Mouse (Mus musculus): Measurements from ENCODE around the gene Ap2a2. TPM values are rescaled to one million over a fixed set of nuclear protein-coding genes. Genes with fewer than 3 reads are reported as not detected.

Ap2a2 gene
- 48.3 and 57.2 TPM in 2 replicates for polyA plus RNA-seq (2015; fragmentation: Nextera tagmentation; extraction: Ambion mirVana)

GRCm38 (mm10) chr7:141561682-141562391, at the start of gene Ap2a2:
TSS of gene Ap2a2 (plus strand) at chr7:141562173.

GRCm38 (mm10) chr7:141539556-141540311, 22.2 kb upstream of the Ap2a2 start, which contains the start of gene Chid1:
TSS of gene Chid1 (minus strand) at chr7:141539857.

Small RNA genes within 50 kb of the gene (microRNA-seq; reads per million reads assigned to microRNA genes)
- gene Mir7063 (ENCODE audit: borderline replicate concordance, insufficient number of aligned reads) = 2.5 reads per million

Other genes starting within 250 kb of the Ap2a2 start
- 57.4 and 71.3 TPM in 2 replicates for gene Deaf1, start 234.5 kb upstream of the Ap2a2 start, polyA plus RNA-seq (2015; fragmentation: Nextera tagmentation; extraction: Ambion mirVana)
- 21.9 and 39.5 TPM in 2 replicates for gene Tmem80, start 234.4 kb upstream of the Ap2a2 start, polyA plus RNA-seq (2015; fragmentation: Nextera tagmentation; extraction: Ambion mirVana)
- 4.6 and 5.3 TPM in 2 replicates for gene Eps8l2, start 223.3 kb upstream of the Ap2a2 start, polyA plus RNA-seq (2015; fragmentation: Nextera tagmentation; extraction: Ambion mirVana)
- 338 and 567 TPM in 2 replicates for gene Taldo1, start 170.0 kb upstream of the Ap2a2 start, polyA plus RNA-seq (2015; fragmentation: Nextera tagmentation; extraction: Ambion mirVana)
- gene Gatd1, start 148.0 kb upstream of the Ap2a2 start, polyA plus RNA-seq (2015; fragmentation: Nextera tagmentation; extraction: Ambion mirVana) = 39.9 and 53.4 TPM in 2 replicates
- 5.0 and 17.0 TPM in 2 replicates for gene Cend1, start 132.7 kb upstream of the Ap2a2 start, polyA plus RNA-seq (2015; fragmentation: Nextera tagmentation; extraction: Ambion mirVana)
- gene Slc25a22, start 124.3 kb upstream of the Ap2a2 start, polyA plus RNA-seq (2015; fragmentation: Nextera tagmentation; extraction: Ambion mirVana) = 18.6 and 27.0 TPM in 2 replicates
- gene Pidd1, start 118.1 kb upstream of the Ap2a2 start, polyA plus RNA-seq (2015; fragmentation: Nextera tagmentation; extraction: Ambion mirVana) = 2.4 and 2.8 TPM in 2 replicates
- 916 and 984 TPM in 2 replicates for gene Rplp2, start 114.8 kb upstream of the Ap2a2 start, polyA plus RNA-seq (2015; fragmentation: Nextera tagmentation; extraction: Ambion mirVana)
- 37.4 and 82.9 TPM in 2 replicates for gene Pnpla2, start 107.0 kb upstream of the Ap2a2 start, polyA plus RNA-seq (2015; fragmentation: Nextera tagmentation; extraction: Ambion mirVana)
- 13.3 and 17.8 TPM in 2 replicates for gene Cracr2b, start 101.1 kb upstream of the Ap2a2 start, polyA plus RNA-seq (2015; fragmentation: Nextera tagmentation; extraction: Ambion mirVana)
- 79.0 and 90.1 TPM in 2 replicates for gene Cd151, start 94.8 kb upstream of the Ap2a2 start, polyA plus RNA-seq (2015; fragmentation: Nextera tagmentation; extraction: Ambion mirVana)
- gene Polr2l, start 87.0 kb upstream of the Ap2a2 start, polyA plus RNA-seq (2015; fragmentation: Nextera tagmentation; extraction: Ambion mirVana) = 63.7 and 105 TPM in 2 replicates
- gene Tspan4, start 86.9 kb upstream of the Ap2a2 start, polyA plus RNA-seq (2015; fragmentation: Nextera tagmentation; extraction: Ambion mirVana) = 141 and 186 TPM in 2 replicates
- 25.0 and 35.0 TPM in 2 replicates for gene Chid1, start 22.3 kb upstream of the Ap2a2 start, polyA plus RNA-seq (2015; fragmentation: Nextera tagmentation; extraction: Ambion mirVana)
- 0.27 and 0.30 TPM in 2 replicates for gene Muc6, start 93.1 kb downstream of the Ap2a2 start, polyA plus RNA-seq (2015; fragmentation: Nextera tagmentation; extraction: Ambion mirVana)
- gene Muc2, start 128.2 kb downstream of the Ap2a2 start, polyA plus RNA-seq (2015; fragmentation: Nextera tagmentation; extraction: Ambion mirVana) = 0.17 and 0.41 TPM in 2 replicates
- gene Muc5ac, start 226.8 kb downstream of the Ap2a2 start, polyA plus RNA-seq (2015; fragmentation: Nextera tagmentation; extraction: Ambion mirVana) = 0.05 TPM in 1 of 2 replicates, not detected in the other